Mouse (Mus musculus) ZHBTc4 (cell line): ENCODE results near the gene Pla2r1.

Source experiments
- DNase-seq: peaks from one replicate; pipeline ENCODE4 v3.0.0-alpha.2; 2011; ENCODE audit warnings: low read depth, low spot score

The Pla2r1 gene

GRCm38 (mm10) chr2:60405431-60405830, 147.7 kb downstream of the Pla2r1 start:
- DNase-seq = no peak

GRCm38 (mm10) chr2:60404763-60405162, 148.3 kb downstream of the Pla2r1 start:
- DNase-seq = no peak

DNA sequence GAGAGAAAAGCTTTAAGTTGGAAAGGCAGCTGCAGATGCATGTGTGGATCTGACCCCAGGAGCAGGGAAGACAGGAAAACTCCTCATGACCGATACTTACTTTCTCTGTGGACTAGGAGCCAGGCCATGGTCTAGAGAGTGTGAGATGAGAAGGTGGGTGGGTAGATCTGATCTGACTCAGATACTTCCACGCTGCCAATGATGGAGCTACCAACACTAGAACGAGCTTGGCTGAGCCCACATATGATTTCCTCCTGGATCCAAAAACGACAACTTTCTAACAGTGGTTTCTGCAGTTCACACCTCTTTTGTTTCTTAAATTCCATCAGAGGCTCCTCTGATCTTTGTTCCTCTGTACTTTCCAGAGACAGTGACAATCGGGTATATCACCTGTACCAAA, 151.4 kb downstream of the Pla2r1 start:
- DNase-seq = no peak

- DNase-seq = no peak
These were observed 159.3 kb downstream of the Pla2r1 start for GRCm38 (mm10) chr2:60393786-60394185.

- no peak for DNase-seq
These were observed 160.8 kb downstream of the Pla2r1 start for GRCm38 (mm10) chr2:60392286-60392685.

DNA sequence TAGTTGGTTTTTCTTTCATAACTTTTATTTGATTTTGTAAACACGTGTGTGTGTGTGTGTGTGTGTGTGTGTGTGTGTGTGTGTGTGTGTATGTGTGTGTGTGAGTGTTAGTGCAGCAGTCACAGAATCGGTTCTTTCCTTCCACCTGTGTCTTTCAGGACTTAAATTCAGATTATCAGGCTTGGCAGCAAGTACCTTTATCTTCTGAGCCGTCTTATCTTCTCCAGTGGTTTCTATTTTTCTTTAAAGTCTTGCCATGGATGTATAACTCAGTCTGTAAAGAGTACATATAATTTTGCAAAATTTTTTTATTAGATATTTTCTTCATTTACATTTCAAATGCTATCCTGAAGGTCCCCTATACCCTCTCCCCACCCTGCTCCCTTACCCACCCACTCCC, 165.7 kb downstream of the Pla2r1 start:
- DNase-seq = no peak

DNA sequence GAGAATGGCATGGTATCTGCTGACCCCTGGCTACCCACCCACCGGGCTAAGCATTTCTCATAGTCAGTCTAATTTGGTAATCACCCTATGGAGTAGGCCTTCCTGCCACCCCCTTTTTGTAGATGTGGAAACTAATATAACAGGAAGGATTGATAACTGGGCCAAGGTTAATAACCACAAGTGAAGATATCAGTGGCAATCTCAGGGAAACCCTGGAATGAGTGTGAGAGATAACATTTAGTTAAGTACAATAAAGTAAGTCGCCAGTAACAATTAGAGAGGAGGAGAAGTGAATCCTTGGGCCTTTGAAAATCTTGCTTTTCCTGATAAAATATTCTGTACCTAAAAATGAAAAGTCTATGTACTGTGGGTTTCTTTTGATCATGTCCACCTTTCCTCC, 166.3 kb downstream of the Pla2r1 start:
- no peak for DNase-seq

- peak; percentile 92 for DNase-seq
These were observed 168.4 kb downstream of the Pla2r1 start for GRCm38 (mm10) chr2:60384763-60385085.

GRCm38 (mm10) chr2:60384083-60384762, 168.9 kb downstream of the Pla2r1 start:
- DNase-seq = peak; percentile 81

GRCm38 (mm10) chr2:60382858-60383669, 170.0 kb downstream of the Pla2r1 start, which contains the start of gene Ly75:
Ly75 (minus strand) TSS chr2:60383303.
- DNase-seq = peak; percentile 98

GRCm38 (mm10) chr2:60382346-60382745, 170.8 kb downstream of the Pla2r1 start:
- no peak for DNase-seq

- DNase-seq = no peak
These were observed 175.8 kb downstream of the Pla2r1 start for GRCm38 (mm10) chr2:60377260-60377659.

GRCm38 (mm10) chr2:60375608-60376107, 177.4 kb downstream of the Pla2r1 start:
- no peak for DNase-seq

GRCm38 (mm10) chr2:60375126-60375525, 178.0 kb downstream of the Pla2r1 start:
- peak; percentile 69 for DNase-seq

DNA sequence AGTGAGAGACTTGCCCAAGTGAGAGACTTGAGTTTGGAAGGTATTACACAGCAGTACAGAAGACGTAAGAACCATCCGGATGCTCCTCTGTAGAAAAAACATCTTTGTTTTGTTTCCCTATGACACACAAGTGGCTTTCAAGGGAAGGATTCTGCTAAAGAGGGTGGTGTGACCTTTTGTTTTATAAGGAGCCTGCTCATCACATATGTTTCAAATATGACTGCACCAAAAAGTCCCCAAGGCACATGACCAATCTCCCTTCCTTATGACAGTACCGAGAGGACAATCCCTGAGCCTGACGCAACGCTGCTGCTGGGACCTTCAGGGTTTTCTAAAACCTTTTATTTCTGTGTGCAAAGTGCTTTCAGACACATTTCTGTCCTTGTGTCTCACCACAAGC, 182.9 kb downstream of the Pla2r1 start:
- no peak for DNase-seq

DNA sequence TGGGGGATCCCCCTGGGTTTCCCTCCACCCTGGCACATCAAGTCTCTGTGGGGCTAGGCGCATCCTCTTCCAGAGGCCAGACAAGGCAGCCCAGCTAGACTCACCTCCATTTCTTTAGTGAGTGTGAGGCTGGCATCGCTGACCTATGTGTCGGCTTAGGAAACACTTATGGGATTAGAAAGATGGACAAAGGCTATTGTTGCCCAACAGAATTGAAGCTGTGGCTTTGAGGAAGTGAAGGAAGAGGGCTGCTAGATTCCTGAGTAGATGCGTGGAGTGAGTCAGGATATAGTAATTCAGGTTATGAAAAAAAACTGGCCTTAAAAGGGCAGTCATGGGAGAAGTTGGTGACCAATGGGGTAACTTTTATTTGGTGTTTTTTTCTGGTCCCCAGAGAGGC, 183.7 kb downstream of the Pla2r1 start:
- no peak for DNase-seq

DNA sequence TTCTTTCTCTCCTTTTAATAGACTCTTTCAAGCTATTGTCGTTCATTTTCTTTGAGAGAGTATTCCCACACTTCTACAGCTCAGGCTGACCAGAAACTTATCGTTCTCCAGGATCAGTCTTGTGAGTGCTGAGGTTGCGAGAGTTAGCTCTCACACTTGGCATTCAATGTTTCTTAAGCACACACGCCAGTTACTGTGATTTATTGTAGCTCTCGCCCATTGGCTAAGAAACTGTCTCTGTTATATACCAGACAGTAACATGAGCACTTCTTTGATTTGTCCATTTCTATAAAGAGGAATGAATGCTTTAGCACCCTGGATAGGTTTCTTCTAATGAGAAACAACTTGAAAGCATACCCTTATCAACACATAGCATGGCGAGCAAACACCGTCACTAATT, 185.2 kb downstream of the Pla2r1 start:
- no peak for DNase-seq
